Mouse (Mus musculus): Measurements from ENCODE around the gene Tmigd3. TPM values are rescaled to one million over a fixed set of nuclear protein-coding genes. Genes with fewer than 3 reads are reported as not detected.
A peak's percentile ranks its signal among the peaks of the same experiment; 100 is the strongest.

Gene Tmigd3
- polyA plus RNA-seq, 1 experiment = 0.94 TPM

- Histone ChIP-seq H3K36me3 (ENCODE audit: control insufficient read depth, insufficient read depth, low read length) (no peaks in the 10 kb centered on the region), H3K4me1 (ENCODE audit: control insufficient read depth, insufficient read depth, insufficient read length, low read length) (no peaks in the 10 kb centered on the region), H3K4me3 (ENCODE audit: low read depth, low read length) (no peak overlapping the region), H3K27ac (ENCODE audit: insufficient read depth, low read depth, low read length) (no peak overlapping the region), H3K27me3 (ENCODE audit: control insufficient read depth, insufficient read depth, low read length) (no peaks in the 10 kb centered on the region)
- 64% methylated on average over 4 of the region's 4 CpGs for WGBS
- TF ChIP-seq POLR2A (IDR thresholded peaks at IDR 0.05; ENCODE audit: low read depth, low read length) (no peak), CTCF (IDR thresholded peaks at IDR 0.05; ENCODE audit: extremely low read depth, insufficient read length, insufficient replicate concordance, low read depth, low read length) (no peak)
Measured at GRCm38 (mm10) chr3:105901468-105901867, 30.8 kb downstream of the Tmigd3 start.

DNA sequence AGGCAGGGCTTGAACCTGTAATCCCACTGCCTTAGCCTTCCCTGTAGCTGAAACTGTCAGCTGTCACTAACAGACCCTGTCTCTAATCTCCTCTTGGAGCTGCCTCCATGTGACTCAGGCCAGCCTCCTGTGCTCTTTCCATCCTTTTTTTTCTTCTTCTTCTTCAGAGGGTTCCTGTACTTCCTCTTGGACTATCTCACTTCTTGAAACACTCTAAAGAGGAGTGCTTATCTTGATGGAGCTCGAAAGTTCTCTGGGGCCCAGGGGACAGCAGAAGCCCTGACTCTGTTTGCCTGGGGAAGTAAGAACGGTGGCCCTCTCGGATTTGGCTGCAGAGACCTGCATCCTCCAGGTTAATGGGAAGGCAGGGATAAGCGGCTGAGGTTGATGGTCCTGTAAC lies 33.5 kb downstream of the Tmigd3 start:
- Histone ChIP-seq H3K4me1 (ENCODE audit: control insufficient read depth, insufficient read depth, insufficient read length, low read length) (no peaks in the 10 kb centered on the region), H3K36me3 (ENCODE audit: control insufficient read depth, insufficient read depth, low read length) (no peaks in the 10 kb centered on the region), H3K27me3 (ENCODE audit: control insufficient read depth, insufficient read depth, low read length) (no peaks in the 10 kb centered on the region), H3K27ac (ENCODE audit: insufficient read depth, low read depth, low read length) (no peak overlapping the region), H3K4me3 (ENCODE audit: low read depth, low read length) (peak overlapping the region; percentile 37; the same call in 1 of the 2 replicates)
- TF ChIP-seq POLR2A (IDR thresholded peaks at IDR 0.05; ENCODE audit: low read depth, low read length) (no peak), CTCF (IDR thresholded peaks at IDR 0.05; ENCODE audit: extremely low read depth, insufficient read length, insufficient replicate concordance, low read depth, low read length) (no peak)
- WGBS = 38% methylated on average over 4 of the region's 4 CpGs

DNA sequence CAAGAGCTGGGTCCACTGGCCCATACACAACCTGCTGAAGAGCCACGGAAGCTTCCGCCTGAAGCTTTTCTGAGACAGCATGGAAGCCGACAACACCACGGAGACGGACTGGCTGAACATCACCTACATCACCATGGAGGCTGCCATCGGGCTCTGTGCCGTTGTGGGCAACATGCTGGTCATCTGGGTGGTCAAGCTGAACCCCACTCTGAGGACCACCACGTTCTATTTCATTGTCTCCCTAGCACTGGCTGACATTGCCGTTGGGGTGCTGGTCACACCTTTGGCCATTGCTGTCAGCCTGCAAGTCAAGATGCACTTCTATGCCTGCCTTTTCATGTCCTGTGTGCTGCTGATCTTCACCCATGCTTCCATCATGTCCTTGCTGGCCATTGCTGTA lies 34.0 kb downstream of the Tmigd3 start:
- peak overlapping the region; percentile 37 for H3K4me3 ChIP-seq (ENCODE audit: low read depth, low read length)
- 90% methylated on average over 9 of the region's 9 CpGs for WGBS
- H3K27ac ChIP-seq (ENCODE audit: insufficient read depth, low read depth, low read length) = no peak overlapping the region
- no peaks in the 10 kb centered on the region for H3K27me3 ChIP-seq (ENCODE audit: control insufficient read depth, insufficient read depth, low read length)
- no peak for TF ChIP-seq POLR2A (IDR thresholded peaks at IDR 0.05; ENCODE audit: low read depth, low read length)
- TF ChIP-seq CTCF (IDR thresholded peaks at IDR 0.05; ENCODE audit: extremely low read depth, insufficient read length, insufficient replicate concordance, low read depth, low read length) = no peak
- H3K36me3 ChIP-seq (ENCODE audit: control insufficient read depth, insufficient read depth, low read length) = no peaks in the 10 kb centered on the region
- no peaks in the 10 kb centered on the region for H3K4me1 ChIP-seq (ENCODE audit: control insufficient read depth, insufficient read depth, insufficient read length, low read length)

- Histone ChIP-seq H3K4me1 (ENCODE audit: control insufficient read depth, insufficient read depth, insufficient read length, low read length) (no peaks in the 10 kb centered on the region), H3K36me3 (ENCODE audit: control insufficient read depth, insufficient read depth, low read length) (no peaks in the 10 kb centered on the region), H3K4me3 (ENCODE audit: low read depth, low read length) (no peak overlapping the region), H3K27ac (ENCODE audit: insufficient read depth, low read depth, low read length) (no peak overlapping the region), H3K27me3 (ENCODE audit: control insufficient read depth, insufficient read depth, low read length) (no peaks in the 10 kb centered on the region)
- WGBS = 29% methylated on average over 9 of the region's 9 CpGs
- TF ChIP-seq CTCF (IDR thresholded peaks at IDR 0.05; ENCODE audit: extremely low read depth, insufficient read length, insufficient replicate concordance, low read depth, low read length) = no peak
- TF ChIP-seq POLR2A (IDR thresholded peaks at IDR 0.05; ENCODE audit: low read depth, low read length) = no peak
Measured at GRCm38 (mm10) chr3:105907956-105908655, 37.4 kb downstream of the Tmigd3 start.

- Histone ChIP-seq H3K27ac (ENCODE audit: insufficient read depth, low read depth, low read length) (no peak overlapping the region), H3K27me3 (ENCODE audit: control insufficient read depth, insufficient read depth, low read length) (no peaks in the 10 kb centered on the region), H3K4me3 (ENCODE audit: low read depth, low read length) (no peak overlapping the region), H3K4me1 (ENCODE audit: control insufficient read depth, insufficient read depth, insufficient read length, low read length) (no peaks in the 10 kb centered on the region), H3K36me3 (ENCODE audit: control insufficient read depth, insufficient read depth, low read length) (no peaks in the 10 kb centered on the region)
- 89% methylated on average over 4 of the region's 4 CpGs for WGBS
- TF ChIP-seq CTCF (IDR thresholded peaks at IDR 0.05; ENCODE audit: extremely low read depth, insufficient read length, insufficient replicate concordance, low read depth, low read length) (no peak), POLR2A (IDR thresholded peaks at IDR 0.05; ENCODE audit: low read depth, low read length) (no peak)
Measured at GRCm38 (mm10) chr3:105908976-105909375, 38.3 kb downstream of the Tmigd3 start.

GRCm38 (mm10) chr3:105910519-105911190 lies 40.0 kb downstream of the Tmigd3 start:
- Histone ChIP-seq H3K27ac (ENCODE audit: insufficient read depth, low read depth, low read length) (no peak overlapping the region), H3K4me1 (ENCODE audit: control insufficient read depth, insufficient read depth, insufficient read length, low read length) (no peaks in the 10 kb centered on the region), H3K4me3 (ENCODE audit: low read depth, low read length) (no peak overlapping the region), H3K27me3 (ENCODE audit: control insufficient read depth, insufficient read depth, low read length) (no peaks in the 10 kb centered on the region), H3K36me3 (ENCODE audit: control insufficient read depth, insufficient read depth, low read length) (no peaks in the 10 kb centered on the region)
- TF ChIP-seq CTCF (IDR thresholded peaks at IDR 0.05; ENCODE audit: extremely low read depth, insufficient read length, insufficient replicate concordance, low read depth, low read length) (no peak), POLR2A (IDR thresholded peaks at IDR 0.05; ENCODE audit: low read depth, low read length) (no peak)
- 69% methylated on average over 11 of the region's 11 CpGs for WGBS

DNA sequence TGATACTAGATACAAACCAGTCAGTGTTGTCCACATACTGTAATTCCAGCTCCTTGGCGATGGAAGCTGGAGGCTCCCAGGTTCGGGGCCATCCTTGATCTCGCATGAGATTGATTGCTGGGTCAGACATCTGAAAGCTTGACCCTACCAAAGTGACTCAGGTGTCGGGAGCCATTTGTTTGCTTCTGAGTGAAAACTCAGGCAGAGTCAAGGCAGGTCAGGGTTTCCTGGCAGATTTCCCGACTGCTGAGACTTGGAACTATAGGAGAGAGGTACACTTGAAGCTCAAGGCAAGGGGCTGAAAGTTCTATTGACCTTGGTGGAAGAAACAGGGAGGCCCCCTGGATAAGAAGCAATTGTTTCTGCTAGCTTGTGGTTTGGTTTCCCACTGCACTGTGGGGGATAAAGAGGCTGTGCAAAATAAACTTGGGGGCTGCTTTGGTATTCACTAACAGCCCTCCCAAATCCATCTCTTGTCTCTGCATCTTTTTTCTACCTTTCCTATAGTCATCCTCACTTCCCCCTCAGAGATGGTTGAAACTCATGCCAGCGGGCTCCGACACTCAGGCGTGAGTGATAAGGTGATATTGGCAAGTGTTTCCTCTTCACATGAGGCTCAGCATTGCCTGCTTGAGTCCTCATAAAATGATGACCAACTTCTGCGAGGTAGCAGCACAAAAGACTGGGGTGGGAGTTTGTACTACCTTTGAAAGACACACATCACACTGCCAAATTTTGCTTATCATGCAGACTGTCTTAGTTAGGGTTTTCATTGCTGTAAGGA lies 41.6 kb downstream of the Tmigd3 start:
- Histone ChIP-seq H3K27ac (ENCODE audit: insufficient read depth, low read depth, low read length) (no peak overlapping the region), H3K4me3 (ENCODE audit: low read depth, low read length) (no peak overlapping the region), H3K4me1 (ENCODE audit: control insufficient read depth, insufficient read depth, insufficient read length, low read length) (no peaks in the 10 kb centered on the region), H3K36me3 (ENCODE audit: control insufficient read depth, insufficient read depth, low read length) (no peaks in the 10 kb centered on the region), H3K27me3 (ENCODE audit: control insufficient read depth, insufficient read depth, low read length) (no peaks in the 10 kb centered on the region)
- 45% methylated on average over 9 of the region's 9 CpGs for WGBS
- TF ChIP-seq CTCF (IDR thresholded peaks at IDR 0.05; ENCODE audit: extremely low read depth, insufficient read length, insufficient replicate concordance, low read depth, low read length) = no peak
- no peak for TF ChIP-seq POLR2A (IDR thresholded peaks at IDR 0.05; ENCODE audit: low read depth, low read length)
